Mouse (Mus musculus) midbrain, embryonic 13.5 days (tissue): ENCODE results near the gene Smox. TPM values are rescaled to one million over a fixed set of nuclear protein-coding genes. Genes with fewer than 3 reads are reported as not detected.

Source experiments
- ATAC-seq: fragments of 200-750 bp; cut with Nextera tagmentation; 2 replicates; pipeline ENCODE4 v1.8.0; 2017; ENCODE audit warnings: mild to moderate bottlenecking, moderate TSS enrichment, moderate library complexity
- H3K27ac ChIP-seq: fragments of 300-500 bp; sonication (generic); 2 replicates; pipeline ENCODE4 v1.5.1; 2015; ENCODE audit warnings: inconsistent platforms, mild to moderate bottlenecking, moderate library complexity
- H3K27me3 ChIP-seq: fragments of 300-500 bp; sonication (generic); 2 replicates; pipeline ENCODE4 v1.6.1; 2015; ENCODE audit warnings: mild to moderate bottlenecking, inconsistent platforms
- H3K36me3 ChIP-seq: fragments of 300-500 bp; sonication (generic); 2 replicates; pipeline ENCODE4 v1.6.1; 2015; ENCODE audit warnings: mild to moderate bottlenecking, inconsistent platforms
- H3K4me1 ChIP-seq: fragments of 300-500 bp; sonication (generic); replicated peaks from 2 replicates; pipeline ENCODE4 v1.6.1; 2015; ENCODE audit warnings: inconsistent platforms
- H3K4me2 ChIP-seq: fragments of 300-500 bp; sonication (generic); replicated peaks from 2 replicates; pipeline ENCODE4 v1.6.1; 2015; ENCODE audit warnings: moderate library complexity, mild to moderate bottlenecking, inconsistent platforms
- H3K4me3 ChIP-seq: fragments of 300-500 bp; sonication (generic); replicated peaks from 2 replicates; pipeline ENCODE4 v1.5.1; 2015; ENCODE audit warnings: mild to moderate bottlenecking, inconsistent platforms
- H3K9ac ChIP-seq: fragments of 300-500 bp; sonication (generic); replicated peaks from 2 replicates; pipeline ENCODE4 v1.6.1; 2015; ENCODE audit warnings: mild to moderate bottlenecking, inconsistent platforms
- H3K9me3 ChIP-seq: fragments of 300-500 bp; sonication (generic); 2 replicates; pipeline ENCODE4 v1.6.1; 2016; ENCODE audit warnings: mild to moderate bottlenecking, inconsistent platforms
- WGBS: fragments of 180-500 bp; shearing (Covaris S2); methylation state at CpG from one replicate; pipeline ENCODE4 v1.1.7; 2015; 5-methylcytosine and 5-hydroxymethylcytosine counted together
- polyA plus RNA-seq: library from polyadenylated mRNA; unstranded; fragments of >200 nt; fragmentation: Nextera tagmentation; extraction: Ambion mirVana; gene quantifications from 2 replicates; pipeline ENCODE4 v1.2.1, GENCODE M21; 2015

Gene Smox
- polyA plus RNA-seq, 1 experiment from 2014 or later: 45.5 TPM

DNA sequence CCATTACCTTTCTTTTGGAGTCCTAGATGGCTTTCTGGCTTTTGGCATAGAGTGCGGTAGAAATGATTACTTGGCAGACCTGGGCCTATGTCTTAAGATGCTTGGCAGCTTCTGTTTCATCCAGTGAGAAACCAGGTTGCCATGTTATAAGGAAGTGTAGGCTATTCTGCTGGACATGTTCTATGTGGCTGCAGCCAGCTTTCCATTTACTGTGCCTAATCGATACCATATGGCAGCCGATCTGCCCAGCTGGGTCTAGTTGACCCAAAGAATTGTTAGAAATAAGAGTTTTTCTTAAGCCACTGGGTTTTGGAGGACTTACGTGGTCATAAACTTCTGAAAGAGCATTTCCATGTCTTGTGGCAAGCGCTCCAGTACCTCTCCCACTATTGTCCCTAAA lies 4.0 kb upstream of the Smox start:
- WGBS: 93% methylated on average over 5 of the region's 5 CpGs

DNA sequence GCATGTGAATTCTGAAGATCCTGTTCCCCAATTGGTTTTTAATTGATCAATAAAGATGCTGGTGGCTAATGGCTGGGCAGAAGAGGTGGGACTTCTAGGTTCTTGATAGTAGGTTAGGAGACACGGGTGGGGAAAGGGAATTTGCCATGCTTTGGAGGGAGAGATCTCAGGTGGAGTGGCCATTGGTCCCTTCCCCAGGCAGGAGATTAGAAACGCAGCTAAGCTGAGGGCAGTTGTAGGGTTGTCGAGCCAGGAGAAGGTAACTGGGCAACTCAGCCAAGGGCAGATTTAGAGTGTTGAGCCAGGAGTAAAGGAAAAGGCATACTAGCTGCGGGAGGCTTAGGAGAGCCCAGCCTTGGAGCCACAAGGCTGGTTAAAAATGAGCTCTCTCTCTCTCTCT lies 3.0 kb upstream of the Smox start:
- Histone ChIP-seq H3K4me2 (no peak overlapping the region), H3K4me1 (peaks cover 10% of the 10 kb centered on the region), H3K9me3 (no peaks in the 10 kb centered on the region), H3K36me3 (no peaks in the 10 kb centered on the region), H3K27ac (no peak overlapping the region), H3K9ac (no peak overlapping the region), H3K27me3 (no peaks in the 10 kb centered on the region), H3K4me3 (no peak overlapping the region)
- 75% methylated on average over 4 of the region's 4 CpGs for WGBS
- ATAC-seq: no peak

More for the DNA sequence above, 4.0 kb upstream of the Smox start:
- no peak overlapping the region for H3K27ac ChIP-seq
- H3K4me2 ChIP-seq: no peak overlapping the region
- H3K4me1 ChIP-seq: peaks cover under 1% of the 10 kb centered on the region; the same call in 1 of the 2 replicates
- H3K9ac ChIP-seq: no peak overlapping the region
- H3K36me3 ChIP-seq: no peaks in the 10 kb centered on the region
- H3K27me3 ChIP-seq: no peaks in the 10 kb centered on the region
- no peak overlapping the region for H3K4me3 ChIP-seq
- no peaks in the 10 kb centered on the region for H3K9me3 ChIP-seq
- ATAC-seq: no peak

DNA sequence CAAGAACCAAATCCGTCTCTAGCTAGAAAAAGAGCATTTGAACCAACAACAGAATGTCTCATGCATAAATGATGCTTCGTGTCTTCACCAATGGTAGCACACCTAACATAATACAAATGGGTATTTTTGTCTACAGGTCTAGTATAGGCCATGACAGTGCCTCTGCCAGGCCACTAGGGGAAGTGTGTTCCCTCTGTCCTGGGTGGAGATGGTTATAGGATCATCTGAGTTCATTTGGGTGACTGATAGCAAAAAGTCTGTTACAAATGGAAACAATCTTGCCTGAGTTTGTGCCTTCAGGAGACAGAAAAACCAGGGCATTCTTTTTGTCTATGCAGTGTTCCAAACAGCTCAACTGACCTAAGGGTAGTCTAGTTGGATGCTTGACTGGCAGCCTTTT lies 2.4 kb upstream of the Smox start:
- Histone ChIP-seq H3K27ac (no peak overlapping the region), H3K36me3 (no peaks in the 10 kb centered on the region), H3K4me1 (peaks cover 16% of the 10 kb centered on the region), H3K9ac (no peak overlapping the region), H3K4me2 (no peak overlapping the region), H3K4me3 (no peak overlapping the region), H3K9me3 (no peaks in the 10 kb centered on the region), H3K27me3 (no peaks in the 10 kb centered on the region)
- no peak for ATAC-seq
- 75% methylated on average over 2 of the region's 2 CpGs for WGBS

DNA sequence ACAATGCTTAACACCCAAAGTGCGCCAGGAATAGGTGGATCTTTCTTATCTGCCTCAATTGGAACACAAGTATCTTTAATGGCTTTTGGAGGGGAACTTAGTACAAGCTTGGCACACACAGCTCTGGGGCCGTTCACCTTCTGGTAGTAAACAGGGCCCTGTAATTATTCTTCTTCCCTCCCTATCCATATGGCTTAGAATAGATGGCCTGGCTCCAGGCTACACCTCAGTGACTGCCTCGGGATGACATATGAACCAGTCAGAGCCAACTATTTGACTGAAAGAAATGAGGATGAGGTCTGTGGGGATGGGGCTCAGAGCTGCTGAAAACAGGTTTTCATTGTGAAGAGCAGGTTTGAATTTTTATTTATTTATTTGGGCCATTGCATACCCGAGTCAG lies 1.7 kb upstream of the Smox start:
- Histone ChIP-seq H3K4me1 (peaks cover 18% of the 10 kb centered on the region), H3K9ac (no peak overlapping the region), H3K4me3 (no peak overlapping the region), H3K4me2 (no peak overlapping the region), H3K36me3 (no peaks in the 10 kb centered on the region), H3K9me3 (no peaks in the 10 kb centered on the region), H3K27ac (no peak overlapping the region), H3K27me3 (no peaks in the 10 kb centered on the region)
- no peak for ATAC-seq
- WGBS: 74% methylated on average over 4 of the region's 4 CpGs

DNA sequence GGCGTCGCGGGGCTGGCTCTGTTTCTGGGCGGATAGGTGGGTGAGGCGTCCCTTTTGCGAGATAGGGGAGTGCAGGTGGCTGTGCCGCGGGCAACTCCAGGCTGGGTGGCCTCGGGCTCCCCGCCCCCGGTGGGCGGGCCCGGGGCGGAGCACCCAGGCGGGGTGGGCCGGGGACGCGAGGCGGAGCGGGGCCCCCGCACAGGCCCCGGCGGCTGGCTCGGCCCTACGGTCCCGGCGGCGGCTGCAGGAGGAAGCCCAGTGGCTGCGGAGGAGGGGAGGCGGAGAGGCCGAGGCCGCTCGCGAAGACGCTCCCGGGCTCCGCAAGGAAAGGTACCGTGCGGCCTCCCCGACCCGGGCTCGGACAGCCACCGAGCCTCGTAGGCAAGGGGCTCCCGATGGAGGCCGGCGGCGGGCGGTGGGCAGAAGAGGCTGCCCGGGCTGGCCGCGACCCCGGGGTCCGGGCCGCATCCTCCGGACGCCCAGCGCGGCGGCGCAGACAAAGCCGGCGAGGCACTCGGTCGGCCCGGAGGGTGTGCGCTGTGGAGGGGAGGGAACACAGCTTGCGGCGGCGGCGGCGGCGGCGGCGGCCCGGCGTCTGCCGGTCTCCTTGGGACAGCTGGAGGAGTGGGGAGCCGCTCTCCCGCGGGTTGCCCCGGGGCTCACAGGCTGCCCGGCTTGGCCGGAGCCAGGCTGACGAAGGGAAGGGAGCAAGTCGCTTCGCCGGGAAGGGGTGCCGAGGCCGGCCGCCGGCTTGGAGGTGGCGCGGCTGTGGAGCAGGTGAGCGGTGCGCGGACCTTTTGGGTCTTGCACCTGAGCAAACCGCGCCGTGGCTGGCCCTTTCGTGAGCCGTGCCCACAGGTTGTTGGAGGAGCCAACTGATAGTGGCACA lies 655 bp downstream of the Smox start:
- Histone ChIP-seq H3K4me3 (peak overlapping the region; percentile 76), H3K4me1 (peaks cover 23% of the 10 kb centered on the region), H3K27me3 (no peaks in the 10 kb centered on the region), H3K9ac (peak overlapping the region; percentile 92), H3K27ac (peak overlapping the region; percentile 76), H3K4me2 (peak overlapping the region; percentile 94), H3K9me3 (no peaks in the 10 kb centered on the region), H3K36me3 (no peaks in the 10 kb centered on the region)
- WGBS: under 1% methylated on average over 88 of the region's 102 CpGs
- peak; percentile 96 for ATAC-seq

DNA sequence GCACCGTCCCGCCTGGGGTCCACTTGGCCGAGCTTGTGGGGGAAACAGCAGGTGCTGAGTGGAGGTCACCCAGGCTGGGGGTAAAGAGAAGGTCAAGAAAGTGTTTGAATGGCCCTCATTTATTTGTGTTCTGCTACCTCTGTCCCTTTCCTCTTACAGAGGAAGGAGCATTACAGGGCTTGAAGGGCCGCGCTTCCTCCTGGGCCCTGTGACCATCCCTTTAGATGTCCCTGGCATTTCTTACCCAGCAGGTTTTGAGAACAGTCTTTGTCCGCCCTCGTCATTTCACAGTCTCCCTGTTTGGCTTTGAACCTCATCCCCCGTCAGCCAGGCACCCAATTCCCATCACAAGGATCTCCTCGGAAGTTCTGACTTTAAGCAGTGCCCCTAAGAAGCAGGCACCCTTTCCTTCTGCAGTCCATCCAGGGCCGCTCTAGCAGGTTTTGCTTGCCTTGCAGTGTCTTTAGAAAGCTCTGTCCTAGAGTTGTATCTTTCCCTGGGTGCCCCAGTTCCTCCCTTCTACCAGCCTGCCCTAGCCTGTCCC lies 1.4 kb downstream of the Smox start:
- peak overlapping the region; percentile 94 for H3K4me2 ChIP-seq
- peak overlapping the region; percentile 76; the same call in 1 of the 2 replicates for H3K27ac ChIP-seq
- H3K27me3 ChIP-seq: no peaks in the 10 kb centered on the region
- H3K4me3 ChIP-seq: peak overlapping the region; percentile 76
- peaks cover 23% of the 10 kb centered on the region for H3K4me1 ChIP-seq
- no peaks in the 10 kb centered on the region for H3K36me3 ChIP-seq
- peak; percentile 3; the same call in 1 of the 2 replicates for ATAC-seq
- H3K9me3 ChIP-seq: no peaks in the 10 kb centered on the region
- 7% methylated on average over 10 of the region's 10 CpGs for WGBS
- peak overlapping the region; percentile 92 for H3K9ac ChIP-seq

DNA sequence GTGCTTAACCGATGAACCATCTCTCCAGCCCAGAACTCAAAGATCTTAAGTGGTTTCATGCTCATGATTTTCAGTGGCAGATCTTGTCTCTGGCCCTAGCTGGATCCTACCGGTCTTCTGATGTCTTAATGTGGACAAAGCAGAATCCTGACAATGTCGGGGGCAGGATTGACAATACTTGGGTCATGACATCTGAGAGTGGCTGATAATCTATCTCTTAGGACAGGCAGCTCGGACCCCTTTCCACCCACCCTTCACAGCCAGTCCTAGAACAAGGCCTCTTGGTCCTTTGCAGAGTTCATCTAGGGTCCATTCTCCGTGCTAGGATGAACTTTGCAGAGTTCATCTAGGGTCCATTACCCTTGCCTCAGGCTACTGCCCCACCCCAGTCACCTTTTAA lies 2.1 kb downstream of the Smox start:
- Histone ChIP-seq H3K27ac (no peak overlapping the region), H3K36me3 (no peaks in the 10 kb centered on the region), H3K9me3 (no peaks in the 10 kb centered on the region), H3K4me1 (peaks cover 23% of the 10 kb centered on the region), H3K9ac (peak overlapping the region; percentile 92; the same call in 1 of the 2 replicates), H3K27me3 (no peaks in the 10 kb centered on the region), H3K4me2 (peak overlapping the region; percentile 94), H3K4me3 (peak overlapping the region; percentile 76; the same call in 1 of the 2 replicates)
- 58% methylated on average over 5 of the region's 5 CpGs for WGBS
- ATAC-seq: no peak

DNA sequence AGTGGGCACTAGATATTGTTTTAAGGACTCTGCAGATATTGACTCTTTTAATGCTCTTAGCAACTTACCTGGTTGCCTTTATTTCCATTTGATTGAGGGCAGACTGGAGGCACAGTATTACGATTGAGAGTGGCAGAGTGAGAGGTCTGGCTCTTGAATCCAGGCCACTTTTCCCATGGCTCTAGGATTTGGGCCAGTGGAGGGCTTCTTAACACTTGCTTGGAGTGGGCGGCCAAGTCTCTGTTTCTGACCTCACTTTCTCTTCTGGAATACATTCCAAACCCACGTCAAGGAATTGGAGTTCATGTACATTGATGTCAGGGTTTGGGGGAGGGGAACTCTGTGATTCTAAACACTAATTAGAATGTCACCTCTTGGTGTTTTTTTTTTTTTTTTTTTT lies 4.0 kb downstream of the Smox start:
- H3K9me3 ChIP-seq: no peaks in the 10 kb centered on the region
- no peaks in the 10 kb centered on the region for H3K36me3 ChIP-seq
- no peak overlapping the region for H3K4me3 ChIP-seq
- H3K4me1 ChIP-seq: peaks cover 27% of the 10 kb centered on the region
- no peak for ATAC-seq
- H3K27me3 ChIP-seq: no peaks in the 10 kb centered on the region
- no peak overlapping the region for H3K4me2 ChIP-seq
- H3K9ac ChIP-seq: no peak overlapping the region
- H3K27ac ChIP-seq: no peak overlapping the region
- 84% methylated on average over 3 of the region's 3 CpGs for WGBS

DNA sequence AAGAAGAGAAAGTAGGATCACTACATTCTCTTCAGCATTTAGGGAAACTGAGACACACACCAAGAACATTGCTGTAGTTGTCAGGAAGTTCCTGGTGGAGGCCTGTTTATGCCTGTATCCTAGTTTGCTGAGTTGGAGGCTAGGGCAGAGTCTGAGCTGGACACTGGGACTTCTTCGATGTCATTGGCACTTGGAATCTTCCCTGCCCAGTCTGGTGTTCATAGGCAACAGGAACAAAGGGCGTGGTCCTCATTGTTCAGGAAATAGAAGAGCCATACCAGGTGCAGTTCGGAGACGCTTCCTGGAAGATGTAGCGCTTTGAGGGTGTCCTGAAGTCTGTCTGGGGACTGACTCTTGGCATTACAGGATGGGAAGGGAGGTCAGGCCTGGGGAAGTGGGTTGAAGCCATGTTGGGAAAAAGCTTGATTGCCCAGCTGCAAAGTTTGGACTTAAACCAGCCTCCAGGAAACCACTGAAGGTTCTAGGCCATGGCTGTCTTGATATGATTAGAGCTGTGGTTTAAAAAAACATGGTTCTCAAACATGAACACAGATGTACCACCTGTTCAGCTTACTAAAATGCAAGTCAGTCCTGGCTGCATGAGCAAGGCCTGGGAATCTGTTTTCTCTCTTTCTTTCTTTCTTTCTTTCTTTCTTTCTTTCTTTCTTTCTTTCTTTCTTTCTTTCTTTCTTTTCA lies 5.0 kb downstream of the Smox start:
- ATAC-seq: no peak
- WGBS: 90% methylated on average over 5 of the region's 5 CpGs
- Histone ChIP-seq H3K4me2 (no peak overlapping the region), H3K9ac (no peak overlapping the region), H3K4me1 (peaks cover 29% of the 10 kb centered on the region), H3K9me3 (no peaks in the 10 kb centered on the region), H3K4me3 (no peak overlapping the region), H3K36me3 (no peaks in the 10 kb centered on the region), H3K27me3 (no peaks in the 10 kb centered on the region), H3K27ac (no peak overlapping the region)

DNA sequence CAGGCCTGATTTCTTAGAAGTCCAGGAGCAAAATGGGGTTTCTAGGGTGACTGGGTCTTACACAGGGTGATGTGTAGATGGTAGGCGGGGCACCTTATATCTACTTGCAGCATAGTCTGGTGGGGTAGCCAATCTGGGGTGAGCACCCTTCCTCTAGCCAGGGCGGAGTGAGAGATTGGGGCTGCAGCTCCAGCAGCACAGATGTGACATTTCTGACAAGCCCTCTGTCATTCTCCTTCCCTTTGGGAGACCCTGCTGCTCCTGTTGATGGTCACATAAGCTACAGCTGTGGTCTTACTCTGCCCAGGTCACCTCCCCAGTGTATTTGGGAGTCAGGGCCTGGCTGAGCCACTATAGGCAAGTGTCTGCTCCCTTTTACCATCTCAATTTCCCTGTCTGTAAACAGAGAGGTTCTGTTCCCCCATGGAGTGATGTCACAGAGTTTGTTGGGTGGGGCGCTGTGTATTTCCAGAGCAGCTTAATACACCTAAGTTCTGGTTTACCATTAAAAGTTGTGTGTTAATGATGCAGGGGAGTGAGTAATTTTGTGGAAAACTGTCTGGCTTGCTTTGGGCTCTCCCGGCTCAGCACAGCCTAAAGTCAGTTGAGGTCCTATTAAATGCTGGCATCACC lies 6.0 kb downstream of the Smox start:
- Histone ChIP-seq H3K9me3 (no peaks in the 10 kb centered on the region), H3K4me2 (no peak overlapping the region), H3K4me1 (peaks cover 40% of the 10 kb centered on the region), H3K9ac (no peak overlapping the region), H3K36me3 (no peaks in the 10 kb centered on the region), H3K4me3 (no peak overlapping the region), H3K27me3 (no peaks in the 10 kb centered on the region), H3K27ac (no peak overlapping the region)
- ATAC-seq: no peak
- 95% methylated on average over 4 of the region's 4 CpGs for WGBS

DNA sequence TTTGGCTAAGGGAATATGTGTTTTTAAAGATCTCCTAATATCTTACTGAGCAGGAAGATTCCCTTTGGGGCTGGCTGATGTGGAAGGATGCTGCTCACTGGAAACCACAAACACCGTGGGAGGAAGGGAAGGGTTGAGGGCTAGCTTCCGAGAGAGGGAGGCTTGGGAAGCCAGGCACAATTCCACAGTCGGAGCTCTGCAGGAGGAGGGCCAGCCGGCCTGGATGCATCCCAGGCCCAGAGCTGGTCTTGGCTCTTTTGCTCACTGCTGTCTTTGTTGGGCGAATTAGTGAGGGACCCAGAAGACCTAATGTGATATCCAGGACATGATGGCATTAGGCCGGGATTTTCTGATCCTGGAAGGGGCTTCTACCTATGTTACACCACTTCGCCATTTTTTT lies 6.9 kb downstream of the Smox start:
- 81% methylated on average over 7 of the region's 7 CpGs for WGBS
- Histone ChIP-seq H3K27ac (no peak overlapping the region), H3K9me3 (no peaks in the 10 kb centered on the region), H3K36me3 (no peaks in the 10 kb centered on the region), H3K4me3 (no peak overlapping the region), H3K4me1 (peaks cover 38% of the 10 kb centered on the region), H3K9ac (no peak overlapping the region), H3K4me2 (no peak overlapping the region), H3K27me3 (no peaks in the 10 kb centered on the region)
- ATAC-seq: no peak
